Mouse (Mus musculus) hindbrain, postnatal 0 days (tissue): ENCODE measurements around the gene Engase. TPM values are rescaled to one million over a fixed set of nuclear protein-coding genes. Genes with fewer than 3 reads are reported as not detected.

ENCODE experiments used
- ATAC-seq: fragments of 200-750 bp; cut with Nextera tagmentation; 2 replicates; pipeline ENCODE4 v1.8.0; 2017; ENCODE audit warnings: mild to moderate bottlenecking, moderate TSS enrichment, moderate library complexity
- DNase-seq: peaks from one replicate; pipeline ENCODE4 v3.0.0-alpha.2; 2015; ENCODE audit warnings: low spot score
- H3K27ac ChIP-seq: fragments of 300-500 bp; sonication (generic); 2 replicates; pipeline ENCODE4 v1.5.1; 2014; ENCODE audit warnings: mild to moderate bottlenecking
- H3K27me3 ChIP-seq: fragments of 300-500 bp; sonication (generic); 2 replicates; pipeline ENCODE4 v1.6.1; 2014; ENCODE audit warnings: low read length, mixed read lengths; ENCODE audit not compliant: insufficient read depth
- H3K36me3 ChIP-seq: fragments of 300-500 bp; sonication (generic); 2 replicates; pipeline ENCODE4 v1.6.1; 2014; ENCODE audit warnings: low read length, mixed read lengths; ENCODE audit not compliant: insufficient read depth
- H3K4me1 ChIP-seq: fragments of 300-500 bp; sonication (generic); 2 replicates; pipeline ENCODE4 v1.6.1; 2014; ENCODE audit warnings: antibody characterized with exemption, low read length, mixed read lengths; ENCODE audit not compliant: insufficient read depth
- H3K4me2 ChIP-seq: fragments of 300-500 bp; sonication (generic); 2 replicates; pipeline ENCODE4 v1.6.1; 2014; ENCODE audit warnings: low read depth, mild to moderate bottlenecking, low read length, moderate library complexity, mixed read lengths
- H3K4me3 ChIP-seq: fragments of 300-500 bp; sonication (generic); 2 replicates; pipeline ENCODE4 v1.5.1; 2014; ENCODE audit warnings: low read length
- H3K9ac ChIP-seq: fragments of 300-500 bp; sonication (generic); replicated peaks from 2 replicates; pipeline ENCODE4 v1.6.1; 2014; ENCODE audit warnings: mild to moderate bottlenecking, low read length, moderate library complexity, mixed read lengths
- H3K9me3 ChIP-seq: fragments of 300-500 bp; sonication (generic); 2 replicates; pipeline ENCODE4 v1.6.1; 2016; ENCODE audit warnings: low read length, mixed read lengths
- CTCF ChIP-seq: IDR thresholded peaks from 2 replicates; pipeline ENCODE4 v1.5.1; 2016; ENCODE audit warnings: antibody characterized with exemption, control low read depth, low read depth
- WGBS: fragments of 180-500 bp; shearing (Covaris S2); extraction: QIAGEN DNeasy Blood & Tissue Kit; methylation state at CpG from one replicate; pipeline ENCODE4 v1.1.7; 2014; 5-methylcytosine and 5-hydroxymethylcytosine counted together
- polyA plus RNA-seq: library from polyadenylated mRNA; unstranded; fragments of >200 nt; fragmentation: Nextera tagmentation; extraction: Ambion mirVana; gene quantifications from 2 replicates; pipeline ENCODE4 v1.2.1, GENCODE M21; 2015
- total RNA-seq: library from RNA; depleted of rRNA; stranded (reverse); fragments of >200 nt; gene quantifications from 2 replicates; pipeline ENCODE4 v1.2.3, GENCODE M21; 2014

Engase gene
- total and polyA plus RNA-seq, 2 experiments from 2014 or later: 6.5 to 9.0 TPM

GRCm38 (mm10) chr11:118479776-118480175 is 3.1 kb downstream of the Engase start:
- Histone ChIP-seq H3K9me3 (no peaks in the 10 kb centered on the region), H3K4me1 (0 out of 2 replicates have a peak, but pooled peaks cover 7% of the 10 kb centered on the region), H3K4me3 (no peak overlapping the region), H3K9ac (no peak overlapping the region), H3K27me3 (no peaks in the 10 kb centered on the region), H3K27ac (no peak overlapping the region), H3K4me2 (no peak overlapping the region), H3K36me3 (no peaks in the 10 kb centered on the region)
- DNase-seq (no peak), ATAC-seq (no peak)
- TF ChIP-seq CTCF: no peak
- WGBS: 80% methylated on average over 12 of the region's 12 CpGs

- no peaks in the 10 kb centered on the region for H3K27me3 ChIP-seq
- no peak for DNase-seq
- no peak for TF ChIP-seq CTCF
- no peak overlapping the region for H3K4me3 ChIP-seq
- no peak for ATAC-seq
- H3K36me3 ChIP-seq: no peaks in the 10 kb centered on the region
- no peak overlapping the region for H3K4me2 ChIP-seq
- 77% methylated on average over 11 of the region's 11 CpGs for WGBS
- no peak overlapping the region for H3K27ac ChIP-seq
- no peaks in the 10 kb centered on the region for H3K9me3 ChIP-seq
- H3K4me1 ChIP-seq: peaks cover 10% of the 10 kb centered on the region; the same call in 1 of the 2 replicates
- H3K9ac ChIP-seq: no peak overlapping the region
These were observed 4.6 kb downstream of the Engase start for GRCm38 (mm10) chr11:118481231-118481630.

GRCm38 (mm10) chr11:118481751-118482150 is 5.1 kb downstream of the Engase start:
- 75% methylated on average over 14 of the region's 14 CpGs for WGBS
- Histone ChIP-seq H3K4me1 (peaks cover 10% of the 10 kb centered on the region; the same call in 1 of the 2 replicates), H3K36me3 (no peaks in the 10 kb centered on the region), H3K4me2 (no peak overlapping the region), H3K9ac (no peak overlapping the region), H3K4me3 (no peak overlapping the region), H3K27me3 (no peaks in the 10 kb centered on the region), H3K9me3 (no peaks in the 10 kb centered on the region), H3K27ac (no peak overlapping the region)
- no peak for ATAC-seq
- TF ChIP-seq CTCF: no peak
- DNase-seq: no peak

GRCm38 (mm10) chr11:118484169-118484568 is 7.5 kb downstream of the Engase start:
- no peaks in the 10 kb centered on the region for H3K27me3 ChIP-seq
- DNase-seq: no peak
- H3K36me3 ChIP-seq: no peaks in the 10 kb centered on the region
- H3K9me3 ChIP-seq: no peaks in the 10 kb centered on the region
- peaks cover 5% of the 10 kb centered on the region; the same call in 1 of the 2 replicates for H3K4me1 ChIP-seq
- no peak for ATAC-seq
- no peak overlapping the region for H3K4me2 ChIP-seq
- no peak overlapping the region for H3K4me3 ChIP-seq
- H3K27ac ChIP-seq: no peak overlapping the region
- H3K9ac ChIP-seq: no peak overlapping the region
- TF ChIP-seq CTCF: no peak
- WGBS: 65% methylated on average over 8 of the region's 8 CpGs

GRCm38 (mm10) chr11:118485338-118485737 is 8.7 kb downstream of the Engase start:
- Histone ChIP-seq H3K27ac (no peak overlapping the region), H3K36me3 (no peaks in the 10 kb centered on the region), H3K4me2 (no peak overlapping the region), H3K4me3 (no peak overlapping the region), H3K27me3 (no peaks in the 10 kb centered on the region), H3K9ac (no peak overlapping the region), H3K9me3 (no peaks in the 10 kb centered on the region), H3K4me1 (peaks cover 6% of the 10 kb centered on the region; the same call in 1 of the 2 replicates)
- DNase-seq (no peak), ATAC-seq (no peak)
- TF ChIP-seq CTCF: no peak
- WGBS: 72% methylated on average over 11 of the region's 11 CpGs

GRCm38 (mm10) chr11:118485780-118486179 is 9.2 kb downstream of the Engase start:
- H3K4me2 ChIP-seq: no peak overlapping the region
- H3K9me3 ChIP-seq: no peaks in the 10 kb centered on the region
- H3K4me3 ChIP-seq: no peak overlapping the region
- H3K27ac ChIP-seq: no peak overlapping the region
- TF ChIP-seq CTCF: no peak
- no peak overlapping the region for H3K9ac ChIP-seq
- peaks cover 6% of the 10 kb centered on the region; the same call in 1 of the 2 replicates for H3K4me1 ChIP-seq
- H3K36me3 ChIP-seq: no peaks in the 10 kb centered on the region
- DNase-seq (no peak), ATAC-seq (no peak)
- no peaks in the 10 kb centered on the region for H3K27me3 ChIP-seq
- WGBS: 79% methylated on average over 3 of the region's 3 CpGs

- H3K36me3 ChIP-seq: no peaks in the 10 kb centered on the region
- no peak overlapping the region for H3K9ac ChIP-seq
- DNase-seq (no peak), ATAC-seq (no peak)
- H3K4me1 ChIP-seq: peaks cover 6% of the 10 kb centered on the region; the same call in 1 of the 2 replicates
- H3K4me3 ChIP-seq: no peak overlapping the region
- H3K4me2 ChIP-seq: no peak overlapping the region
- no peaks in the 10 kb centered on the region for H3K9me3 ChIP-seq
- no peaks in the 10 kb centered on the region for H3K27me3 ChIP-seq
- WGBS: 74% methylated on average over 6 of the region's 6 CpGs
- TF ChIP-seq CTCF: no peak
- no peak overlapping the region for H3K27ac ChIP-seq
These were observed 9.7 kb downstream of the Engase start for GRCm38 (mm10) chr11:118486281-118486680.
